Mouse (Mus musculus) ovary, postnatal 14 days (tissue): ENCODE data around the gene St8sia4.

Experiments used
- DNase-seq: peaks from one replicate; pipeline ENCODE4 v3.0.0; 2022; ENCODE audit warnings: low spot score

Gene St8sia4

DNA sequence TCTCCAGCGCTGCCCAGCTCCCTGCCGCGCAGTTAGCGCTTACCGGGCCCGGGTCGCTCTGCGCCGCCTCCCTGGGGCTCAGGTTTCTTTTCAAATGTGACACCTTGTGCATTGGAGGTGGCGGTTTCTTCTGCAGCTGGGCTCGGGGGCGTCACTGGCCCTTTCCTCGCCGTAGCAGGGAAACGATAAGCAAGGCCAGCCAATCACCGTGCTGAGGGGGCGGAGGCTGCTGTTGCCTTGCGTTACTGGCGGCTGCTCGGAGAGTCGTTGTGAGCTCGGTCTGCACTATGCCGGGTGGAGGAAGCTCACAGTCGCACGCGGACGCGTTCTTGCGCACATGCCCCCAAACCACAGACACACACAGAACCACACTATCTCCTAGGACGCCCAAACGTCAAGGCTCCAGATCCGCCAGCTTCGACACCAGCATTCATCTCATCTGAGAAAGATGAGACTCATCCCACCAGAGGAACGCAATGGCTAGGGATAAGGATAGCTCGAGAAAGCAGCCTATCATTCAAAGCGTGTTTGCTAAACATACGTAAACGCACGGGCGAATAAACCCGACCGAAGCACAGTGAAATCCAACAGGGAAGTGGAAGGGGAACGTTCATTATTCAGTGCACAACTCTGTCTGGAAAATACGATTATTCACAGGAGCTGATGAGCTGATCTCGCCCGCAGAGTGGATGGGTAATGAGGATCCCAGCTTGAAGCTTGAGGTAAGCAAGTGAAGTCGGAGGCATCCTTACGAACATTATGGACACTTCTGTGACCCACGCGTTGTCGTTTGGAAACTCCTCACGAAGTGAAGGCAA, at the start of gene St8sia4:
St8sia4 (minus strand) TSS at position 137 of the 818 bp plus-strand sequence.
- DNase-seq: peak; percentile 37

DNA sequence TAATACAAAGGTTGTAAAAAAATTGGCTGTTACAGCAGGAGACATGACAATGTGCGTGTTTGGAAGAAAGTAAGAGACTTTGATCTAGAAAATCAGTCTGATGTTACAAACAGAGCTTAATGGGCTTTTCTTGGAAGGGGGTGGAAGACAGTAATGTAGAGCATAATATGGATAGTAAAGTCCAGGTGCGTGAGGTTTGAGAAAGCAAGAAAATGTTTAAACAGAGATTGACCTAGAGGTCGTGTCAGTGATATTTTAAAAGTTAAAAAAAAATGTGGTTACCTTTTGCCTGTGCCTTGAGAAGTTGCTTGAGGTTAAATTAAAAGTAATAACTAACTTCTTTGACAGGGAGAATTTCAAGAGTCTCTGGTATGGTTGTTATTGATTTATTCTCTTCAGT, 41.8 kb upstream of the St8sia4 start:
- DNase-seq: no peak

DNA sequence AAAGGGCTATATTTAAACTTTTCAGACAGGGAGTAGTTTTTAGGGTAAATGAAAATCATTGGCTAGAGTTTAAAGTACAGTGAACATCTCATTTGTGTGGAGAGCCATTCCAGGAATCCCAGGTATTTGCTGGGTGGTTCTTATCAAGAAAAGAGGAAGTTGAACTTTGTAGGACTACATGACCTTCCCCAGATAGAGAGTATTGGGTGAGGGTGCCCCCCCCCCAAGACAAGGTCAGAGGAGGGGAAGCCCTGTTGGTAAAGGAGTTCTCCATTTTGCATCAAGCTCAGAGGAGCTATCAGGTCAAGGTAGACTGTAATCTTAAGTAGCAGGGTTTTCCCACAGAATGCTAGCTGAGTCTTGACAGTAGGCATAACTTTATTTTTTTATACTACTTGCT, 32.5 kb upstream of the St8sia4 start:
- no peak for DNase-seq

DNA sequence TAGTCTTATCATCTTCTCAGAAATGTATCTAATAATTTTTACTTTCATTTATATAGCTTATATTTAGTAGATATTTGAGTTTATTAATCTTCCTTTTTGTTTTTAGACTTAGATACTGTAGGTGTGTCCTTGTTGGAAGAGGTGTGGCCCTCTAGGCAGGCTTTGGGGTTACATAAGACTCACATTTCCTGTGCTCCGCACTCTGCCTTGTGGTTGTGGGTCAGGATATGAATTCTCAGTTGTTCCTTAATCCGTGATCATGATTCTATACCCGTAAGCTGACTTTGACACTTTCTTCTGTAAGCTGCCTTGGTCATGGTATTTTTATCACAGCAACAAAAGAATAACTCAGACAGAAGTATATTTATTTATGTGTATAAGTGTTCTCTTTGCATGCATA, 6.7 kb upstream of the St8sia4 start:
- DNase-seq: no peak

DNA sequence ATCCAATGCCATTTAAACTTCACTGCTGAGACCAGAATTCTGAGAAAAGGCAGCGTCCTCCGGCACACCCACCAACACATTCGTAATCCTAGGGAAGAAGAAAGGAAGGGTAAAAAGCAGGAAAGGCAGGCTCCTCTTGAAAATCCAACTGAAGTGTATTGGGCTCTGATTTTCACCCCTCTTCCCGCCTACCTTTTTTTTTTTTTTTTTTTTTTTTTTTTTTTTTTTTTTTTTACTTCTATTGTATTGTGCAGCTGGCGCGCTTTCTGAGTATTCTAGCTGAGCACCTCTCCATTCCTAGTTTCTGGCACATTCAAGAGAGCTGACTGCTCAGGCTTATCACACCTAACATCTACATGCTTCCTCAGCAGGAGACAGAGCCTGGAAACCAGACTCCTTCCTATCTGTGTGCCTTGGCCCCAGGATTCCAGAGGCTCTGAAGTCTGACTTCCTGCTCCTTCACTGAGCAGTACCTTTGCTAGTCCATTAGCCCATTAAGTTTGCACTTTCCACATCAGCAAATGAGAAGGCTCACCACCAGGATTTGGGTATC, 958 bp upstream of the St8sia4 start:
- no peak for DNase-seq

DNA sequence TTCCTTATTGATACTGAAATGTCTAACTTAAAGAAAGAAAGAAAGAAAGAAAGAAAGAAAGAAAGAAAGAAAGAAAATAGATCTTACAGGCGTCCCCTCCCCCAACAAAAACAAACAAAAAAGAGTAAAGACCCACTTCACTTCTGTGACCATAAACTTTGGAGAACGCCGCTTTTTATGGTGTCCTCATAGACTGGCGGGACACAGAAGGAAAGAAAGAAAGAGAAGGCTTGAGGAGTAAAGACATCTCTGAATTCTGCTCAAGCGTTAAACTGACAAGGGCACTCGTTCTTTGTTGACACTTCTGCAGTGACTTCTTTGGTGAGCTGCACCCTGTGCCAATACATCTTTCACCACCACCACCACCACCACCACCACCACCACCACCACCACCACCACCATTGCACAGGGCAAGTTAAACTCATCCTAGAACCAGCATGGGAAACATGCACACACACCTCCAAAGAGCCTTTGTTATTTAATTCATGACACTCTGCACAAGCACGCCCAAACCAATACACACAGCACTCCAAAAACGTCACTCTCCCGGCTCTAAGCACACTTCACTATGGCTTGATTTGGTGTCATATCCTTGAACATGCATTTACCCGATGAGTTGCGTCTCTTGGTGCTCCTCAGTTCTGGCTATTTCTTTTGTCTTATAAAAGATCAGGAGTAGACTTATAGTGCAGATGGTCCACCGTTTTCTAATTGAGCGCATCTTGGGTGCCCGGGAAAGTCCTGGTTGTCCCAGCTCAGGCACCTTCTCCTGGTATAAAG, 640 bp downstream of the St8sia4 start:
- DNase-seq: no peak

DNA sequence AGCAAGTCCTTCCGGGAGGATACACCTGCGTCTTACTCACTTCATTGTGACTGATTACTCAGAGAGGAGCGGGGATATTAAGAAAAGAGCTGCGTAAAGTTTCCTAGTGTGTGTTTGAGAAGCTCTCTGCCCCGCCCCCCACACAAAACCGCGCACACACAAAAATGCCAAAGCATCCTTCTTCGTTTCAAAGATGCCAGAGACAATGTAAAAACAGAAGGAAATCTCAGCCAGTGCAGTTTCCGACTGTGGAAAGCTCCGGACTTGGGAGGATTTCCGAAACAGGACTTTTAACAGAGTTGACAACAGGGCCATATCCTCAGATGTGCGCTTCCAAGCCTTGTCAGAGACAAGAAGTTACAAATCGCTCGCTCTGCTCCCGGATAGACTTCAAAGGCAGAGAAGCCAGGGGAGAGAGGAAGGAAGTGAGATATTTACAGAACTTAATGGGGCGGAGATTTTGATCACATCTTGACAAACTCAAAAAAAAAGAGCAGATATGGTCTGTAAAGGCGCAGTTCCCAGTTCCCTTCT, 1.4 kb downstream of the St8sia4 start:
- no peak for DNase-seq

DNA sequence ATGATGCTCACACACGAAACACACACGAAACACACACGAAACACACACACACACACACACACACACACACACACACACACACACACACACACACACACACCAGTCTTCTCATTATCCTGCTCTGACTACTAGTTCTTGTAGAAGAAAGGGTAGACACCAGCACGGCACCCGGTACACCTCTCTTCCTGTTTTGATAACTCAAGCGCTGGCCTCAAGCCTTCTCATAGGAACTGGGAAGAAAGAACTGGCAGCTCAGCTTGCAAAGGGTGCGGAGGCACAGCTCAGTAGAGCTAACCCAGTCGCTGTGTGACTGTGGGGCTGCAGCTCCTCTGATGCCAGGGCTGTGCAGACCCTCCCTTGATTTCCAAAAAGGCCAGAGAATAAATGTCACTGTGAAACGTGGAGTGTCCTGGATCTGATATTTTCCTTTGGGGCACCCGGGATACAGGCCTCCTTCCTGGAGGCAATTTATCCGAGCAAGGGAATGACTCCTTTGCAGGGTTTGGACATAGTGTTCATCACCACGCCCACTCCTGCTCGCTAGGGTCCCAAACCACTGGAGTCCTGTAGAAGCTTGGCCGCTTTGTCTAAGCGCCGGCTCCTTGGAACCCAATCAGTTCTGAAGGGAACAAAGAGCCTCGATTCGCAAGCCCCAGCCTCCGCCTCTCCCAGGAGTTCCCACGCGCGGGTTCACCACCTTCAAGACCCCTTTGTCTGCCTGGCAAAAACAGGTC, 2.2 kb downstream of the St8sia4 start:
- DNase-seq: no peak

DNA sequence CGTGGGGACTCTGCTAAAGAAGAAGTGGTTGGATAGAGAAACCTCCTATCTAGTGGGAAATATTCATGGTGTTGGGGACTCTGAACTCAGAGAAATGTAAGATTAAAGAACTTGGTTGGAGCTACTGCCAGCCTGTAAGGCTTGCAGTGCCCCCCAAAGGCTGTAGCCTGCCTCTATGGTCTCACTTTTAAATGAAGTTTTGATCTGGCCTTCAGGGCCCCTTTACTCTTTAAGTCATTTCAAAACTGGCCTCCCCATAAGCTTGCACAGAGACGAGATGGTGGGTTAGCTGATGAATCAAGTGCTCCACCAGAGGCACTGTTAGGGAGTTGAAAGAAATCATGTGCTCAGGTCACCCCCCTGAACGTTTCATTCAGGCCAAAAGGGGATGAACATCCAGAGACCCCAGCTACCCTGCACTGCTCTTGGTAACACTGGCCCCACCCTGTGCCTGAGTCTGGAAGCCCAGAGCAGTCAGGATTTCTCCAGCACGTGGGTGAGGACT, 3.0 kb downstream of the St8sia4 start:
- no peak for DNase-seq

DNA sequence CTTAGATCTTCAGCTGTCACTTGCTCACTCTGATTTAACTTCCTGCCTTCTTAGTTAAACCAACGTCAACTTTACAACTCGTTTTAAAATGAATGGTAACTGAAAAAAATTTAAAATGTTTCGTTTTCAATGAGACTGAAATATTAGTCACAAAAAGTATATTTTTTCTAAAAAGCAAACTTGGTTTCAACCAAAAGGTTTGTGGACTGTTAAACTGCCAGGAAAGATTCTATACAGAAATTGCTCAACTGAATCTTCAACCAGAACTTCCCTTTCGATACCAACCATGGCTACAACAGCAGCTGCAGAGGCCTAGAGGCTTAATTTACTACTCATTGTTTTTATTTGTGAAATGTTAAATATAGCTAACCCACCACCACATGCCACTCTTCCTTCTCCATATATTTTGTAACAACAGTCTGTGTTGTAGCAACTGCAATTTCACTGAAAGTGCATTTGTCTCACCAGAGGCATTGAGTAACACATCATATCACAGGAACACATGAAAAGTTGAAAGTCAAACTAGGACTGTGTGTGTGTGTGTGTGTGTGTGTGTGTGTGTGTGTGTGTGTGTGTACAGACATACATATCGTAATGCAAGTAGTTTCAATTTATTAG, 10.2 kb downstream of the St8sia4 start:
- no peak for DNase-seq

DNA sequence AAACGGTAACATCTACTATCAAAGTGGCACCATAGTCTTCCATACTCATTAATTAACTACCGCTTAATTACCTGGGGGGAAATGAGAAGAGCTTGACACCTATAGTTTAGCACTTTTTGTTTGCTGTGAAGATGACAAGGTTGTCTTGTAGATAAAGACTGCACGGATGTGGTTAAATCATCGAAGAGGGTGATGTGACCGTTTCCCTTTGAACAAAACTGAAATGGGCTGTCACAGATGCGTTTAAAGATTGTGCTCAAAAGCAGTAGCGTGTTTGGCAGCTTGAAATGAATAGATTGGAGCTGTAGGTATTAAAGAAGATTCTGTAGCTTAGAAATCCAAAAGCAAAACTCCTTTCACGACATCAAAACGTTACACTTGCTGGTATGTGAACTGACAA, 11.8 kb downstream of the St8sia4 start:
- DNase-seq: no peak

DNA sequence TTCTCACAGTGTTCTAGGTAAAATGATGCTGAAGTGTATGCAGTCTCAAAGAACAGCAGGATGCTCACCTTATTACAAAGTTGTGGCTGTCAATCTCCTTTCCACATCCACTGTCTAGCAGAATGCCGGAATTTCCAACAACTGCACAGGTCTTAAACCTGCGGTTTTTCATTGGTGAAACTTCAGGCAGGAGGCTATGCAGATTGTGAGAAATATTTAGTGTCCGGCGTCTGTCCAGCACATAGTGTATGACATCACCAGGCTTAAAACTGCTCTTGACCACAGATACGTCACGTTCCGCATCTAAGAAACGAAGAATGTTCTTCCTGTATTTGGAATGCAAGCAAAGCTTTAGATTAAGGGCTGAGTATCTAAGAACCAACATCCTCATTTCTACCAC, 13.9 kb downstream of the St8sia4 start:
- DNase-seq: no peak

DNA sequence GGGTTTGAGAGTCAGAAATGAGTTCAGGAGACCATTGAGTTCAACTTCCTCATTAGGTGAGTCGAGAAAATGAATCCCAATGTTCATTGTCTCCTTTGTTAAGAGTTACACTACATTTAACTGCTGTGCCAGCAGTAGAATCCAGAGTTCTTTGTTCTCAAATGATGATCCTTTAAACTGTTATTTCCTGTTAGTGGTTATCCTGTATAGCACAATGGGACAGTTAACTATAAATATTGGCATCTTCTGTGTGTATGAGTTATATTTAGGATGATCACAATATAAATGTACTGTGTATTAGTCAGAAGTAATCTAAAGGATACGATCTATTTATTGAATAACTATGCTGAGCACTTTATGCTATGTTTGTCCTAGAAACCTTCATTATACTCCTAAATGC, 23.1 kb downstream of the St8sia4 start:
- no peak for DNase-seq

DNA sequence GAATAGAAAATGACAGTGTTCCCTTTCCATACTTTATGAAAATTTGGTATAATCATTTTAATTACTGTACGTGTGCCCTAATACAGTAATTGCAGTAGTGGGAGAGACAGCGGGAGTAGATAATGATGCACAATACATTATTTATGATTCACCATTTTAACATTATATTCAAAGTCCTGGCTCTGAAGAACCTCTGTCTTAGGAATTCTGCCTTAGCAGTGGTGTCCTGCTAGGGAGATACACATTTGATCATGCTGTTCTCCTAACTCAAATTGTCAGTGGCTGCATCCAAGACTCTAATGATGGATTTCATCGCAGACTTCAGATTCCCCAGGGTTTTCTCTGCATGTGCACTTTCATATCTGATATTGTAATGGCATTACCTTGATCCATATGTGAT, 28.4 kb downstream of the St8sia4 start:
- DNase-seq: no peak

DNA sequence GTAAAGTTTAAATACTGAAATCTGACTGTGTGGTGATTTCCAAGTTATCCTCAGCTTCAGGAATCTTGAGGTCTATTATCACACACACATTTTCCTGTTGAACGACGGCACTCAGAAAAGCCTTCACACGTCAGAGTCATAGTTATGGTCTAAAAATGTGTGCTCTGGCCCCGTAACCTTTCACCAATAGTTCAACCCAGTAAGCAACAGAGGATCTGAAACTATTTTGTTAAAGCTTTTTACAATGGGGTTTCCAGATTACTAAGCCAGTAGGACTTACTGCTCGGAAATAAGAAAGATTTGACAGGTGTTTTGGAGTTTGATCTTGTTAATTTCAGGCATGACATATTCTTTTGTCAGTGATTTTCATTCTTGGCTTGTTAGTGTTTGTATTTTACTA, 43.0 kb downstream of the St8sia4 start:
- DNase-seq: no peak

DNA sequence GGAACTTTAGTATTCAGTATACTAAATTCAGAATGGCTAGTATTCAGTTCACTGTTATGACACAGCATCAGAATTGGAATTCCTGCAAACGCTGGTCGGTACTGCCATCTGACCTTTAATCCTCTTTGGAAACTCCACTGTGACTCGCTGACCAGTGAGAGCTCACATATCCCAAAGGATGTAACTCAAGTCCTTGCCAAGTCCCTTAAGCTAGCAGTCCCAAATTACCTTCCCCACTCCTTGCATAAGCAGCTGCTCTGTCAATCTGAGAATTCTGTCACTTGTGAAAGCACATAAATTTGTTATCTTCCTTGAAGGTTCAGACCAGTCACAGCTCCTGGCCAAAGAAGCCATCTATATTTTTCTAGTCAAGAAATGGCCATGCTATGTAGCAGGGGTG, 48.7 kb downstream of the St8sia4 start:
- DNase-seq: no peak

DNA sequence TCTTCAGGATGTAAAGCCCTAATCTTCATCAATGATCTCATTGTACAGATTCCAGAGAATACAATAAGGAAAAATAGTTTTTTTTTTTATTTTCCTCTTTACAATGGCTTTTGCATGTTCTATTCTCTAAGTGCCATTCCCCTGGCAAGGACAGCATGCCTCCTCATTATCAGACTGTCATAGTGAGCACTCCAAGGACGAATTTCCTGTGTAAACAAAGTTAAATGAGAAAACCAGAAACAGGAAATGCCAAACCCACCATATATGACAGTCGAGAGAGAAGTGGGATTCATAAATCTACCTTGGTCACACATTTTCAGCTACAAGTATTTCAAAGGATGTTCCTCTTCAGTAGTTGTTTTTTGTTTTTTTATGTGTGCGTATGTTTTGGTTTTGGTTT, 49.2 kb downstream of the St8sia4 start:
- DNase-seq: no peak

DNA sequence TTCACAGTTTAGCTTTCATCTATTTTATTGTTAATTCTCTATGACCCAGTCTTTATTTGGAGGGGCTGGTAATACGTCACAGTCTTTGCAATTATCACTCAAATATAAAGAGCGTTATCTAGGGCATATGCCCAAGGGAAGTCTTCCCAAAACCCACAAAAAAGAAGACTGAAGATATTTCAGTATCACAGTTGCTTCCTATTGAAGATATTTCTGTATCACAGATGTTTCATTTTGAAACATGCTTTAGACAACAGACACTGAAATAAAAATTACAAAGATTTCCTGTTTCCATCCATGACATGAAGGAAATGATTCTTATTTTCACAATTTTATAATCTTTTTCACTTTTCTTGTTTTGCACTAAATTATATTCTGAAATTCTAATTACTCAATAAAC, 57.4 kb downstream of the St8sia4 start:
- no peak for DNase-seq

DNA sequence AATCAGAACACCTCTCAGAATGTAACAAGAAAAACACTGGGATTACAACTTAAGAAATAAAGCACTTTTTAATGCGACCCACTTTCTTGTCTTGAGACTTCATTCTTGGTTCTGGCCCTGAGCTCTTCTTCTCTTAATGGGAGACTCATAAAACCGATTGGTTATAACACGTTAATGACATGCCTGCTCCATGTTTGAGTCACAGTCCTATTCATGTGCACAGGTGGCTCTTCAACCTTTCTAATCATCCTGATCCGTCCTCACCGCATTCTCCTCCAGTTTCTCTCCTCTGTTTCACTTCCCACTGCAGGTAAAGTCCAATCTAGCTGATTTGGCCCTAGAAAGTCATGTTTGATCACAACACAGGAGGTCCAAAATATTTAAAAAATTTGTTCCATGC, 58.3 kb downstream of the St8sia4 start:
- DNase-seq: no peak

DNA sequence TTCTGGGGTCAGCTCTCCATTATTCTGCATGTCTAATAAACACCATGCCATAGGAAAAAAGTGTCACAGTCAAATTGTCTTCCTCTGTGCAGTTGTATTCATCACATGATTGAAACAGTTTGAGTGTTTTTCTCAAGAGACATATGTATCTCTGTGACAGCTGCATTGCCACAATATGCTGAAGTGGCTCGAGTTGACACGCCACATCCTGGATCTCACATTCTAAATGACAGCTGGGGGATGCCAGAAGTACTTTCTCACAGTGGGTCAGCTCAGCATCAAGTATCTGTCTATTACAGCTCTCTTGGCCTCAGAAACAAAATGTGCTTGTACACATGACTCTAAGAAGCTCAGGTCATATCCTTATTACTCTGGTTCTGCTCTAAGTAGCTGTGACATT, 61.9 kb downstream of the St8sia4 start:
- DNase-seq: no peak

DNA sequence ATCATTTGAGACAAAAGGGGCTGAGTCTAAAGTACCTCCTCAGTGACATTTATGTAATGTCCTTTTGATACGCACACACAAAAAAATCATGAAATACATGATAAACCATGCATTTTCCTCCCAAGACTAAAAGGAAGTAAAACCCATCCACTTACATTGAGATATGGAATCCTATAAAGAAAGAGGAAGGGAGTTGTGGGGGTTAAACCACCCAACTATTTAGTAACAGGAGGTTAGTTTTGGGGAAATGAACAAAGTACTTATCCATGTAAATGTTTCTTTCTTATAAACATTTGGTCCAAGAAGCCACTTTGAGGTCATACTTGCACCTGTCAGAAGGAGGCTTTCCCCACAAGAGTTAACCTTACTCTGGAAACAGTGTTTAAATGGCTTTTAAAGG, 69.3 kb downstream of the St8sia4 start:
- no peak for DNase-seq

DNA sequence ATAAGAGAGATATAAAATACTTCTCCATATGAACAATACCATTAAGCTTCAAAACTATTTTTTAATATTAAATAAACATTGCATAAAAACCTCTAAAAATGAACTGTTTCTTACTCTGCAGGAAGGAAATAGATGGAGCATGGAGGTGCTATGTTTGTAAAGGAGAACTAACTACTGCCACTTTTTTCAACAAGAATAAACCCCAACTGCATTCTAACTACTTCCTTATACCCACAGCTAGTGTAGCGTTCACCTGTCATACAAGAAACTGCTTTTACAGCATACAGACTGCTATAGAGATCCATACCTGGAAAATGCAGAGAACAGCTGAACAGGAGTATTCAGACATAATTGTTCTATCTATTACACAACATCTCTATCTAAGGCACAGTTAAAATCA, 70.5 kb downstream of the St8sia4 start:
- DNase-seq: no peak
